Mouse (Mus musculus): ENCODE measurements around the gene Palld. TPM values are rescaled to one million over a fixed set of nuclear protein-coding genes. Genes with fewer than 3 reads are reported as not detected.

Gene Palld
- total RNA-seq, 2 experiments from 2014 or later: 5.4 TPM

GRCm38 (mm10) chr8:61773595-61774088, 128.8 kb downstream of the Palld start:
- no peak for DNase-seq

- DNase-seq: no peak
These were observed 131.2 kb downstream of the Palld start for GRCm38 (mm10) chr8:61771328-61771727.

- DNase-seq: no peak
These were observed 133.1 kb downstream of the Palld start for GRCm38 (mm10) chr8:61769340-61769879.

GRCm38 (mm10) chr8:61760190-61760578, 142.3 kb downstream of the Palld start:
- no peak for DNase-seq

- no peak for DNase-seq
These were observed 142.9 kb downstream of the Palld start for GRCm38 (mm10) chr8:61759327-61760189.

- DNase-seq: peak in 1 of 2 experiments; percentile 6
These were observed 143.7 kb downstream of the Palld start for GRCm38 (mm10) chr8:61758686-61759326.

- no peak for DNase-seq
These were observed 145.2 kb downstream of the Palld start for GRCm38 (mm10) chr8:61756971-61757965.

- no peak for DNase-seq
These were observed 147.3 kb downstream of the Palld start for GRCm38 (mm10) chr8:61755186-61755585.

GRCm38 (mm10) chr8:61747070-61747469, 155.4 kb downstream of the Palld start:
- DNase-seq: no peak

GRCm38 (mm10) chr8:61745181-61745980, 157.1 kb downstream of the Palld start:
- no peak for DNase-seq

GRCm38 (mm10) chr8:61743764-61744562, 158.5 kb downstream of the Palld start:
- no peak for DNase-seq

- no peak for DNase-seq
These were observed 165.0 kb downstream of the Palld start for GRCm38 (mm10) chr8:61737465-61737864.

GRCm38 (mm10) chr8:61736739-61737243, 165.7 kb downstream of the Palld start:
- no peak for DNase-seq

GRCm38 (mm10) chr8:61736117-61736516, 166.4 kb downstream of the Palld start:
- no peak for DNase-seq

- no peak for DNase-seq
These were observed 168.3 kb downstream of the Palld start for GRCm38 (mm10) chr8:61734164-61734563.

GRCm38 (mm10) chr8:61732184-61732583, 170.3 kb downstream of the Palld start:
- no peak for DNase-seq

GRCm38 (mm10) chr8:61731306-61732088, 171.0 kb downstream of the Palld start:
- no peak for DNase-seq

GRCm38 (mm10) chr8:61730669-61731068, 171.8 kb downstream of the Palld start:
- DNase-seq: no peak

- no peak for DNase-seq
These were observed 177.0 kb downstream of the Palld start for GRCm38 (mm10) chr8:61725306-61726017.

All from layer of hippocampus, postnatal 36 days (tissue).